In genomic region chr7:30194101-30194831, GRCm38 (mm10) we compare ENCODE assay signal across 8 mouse cellular contexts. TPM values are rescaled to one million over a fixed set of nuclear protein-coding genes. Genes with fewer than 3 reads are reported as not detected.
DNase-seq lines count a peak whose midpoint lies in the region; ATAC-seq and TF ChIP-seq lines count a peak whose summit lies in the region.

No protein-coding gene starts in this region.

- ATAC-seq in G1E (ENCODE audit: extremely low read depth, insufficient number of reproducible peaks, low FRiP score, poor library complexity, severe bottlenecking), result 0 out of 2 replicates have a peak, but pooled peaks have one; percentile 6
- peak; percentile 1; the same call in 1 of the 2 replicates for ATAC-seq in heart, embryonic 13.5 days (ENCODE audit: extremely low read depth, insufficient number of reproducible peaks, low FRiP score, low TSS enrichment)
- ATAC-seq in kidney, postnatal 0 days (replicated peaks; ENCODE audit: low FRiP score, low read depth), result no peak

- no peak for TF ChIP-seq CTCF in G1E (IDR thresholded peaks at IDR 0.05; ENCODE audit: low read depth, low read length)
- no peak for TF ChIP-seq CTCF in kidney, postnatal 0 days (IDR thresholded peaks at IDR 0.05; ENCODE audit: low read depth)

- under 1% methylated on average over 26 of the region's 26 CpGs for WGBS in heart, embryonic 13.5 days
- under 1% methylated on average over 26 of the region's 26 CpGs for WGBS in kidney, postnatal 0 days

- peak overlapping the region; percentile 93 for H3K4me2 ChIP-seq in heart, embryonic 13.5 days
- H3K4me2 ChIP-seq in kidney, postnatal 0 days (ENCODE audit: low read length), result peak overlapping the region; percentile 83

- H3K36me3 ChIP-seq in G1E (replicated peaks), result peaks cover 47% of the 10 kb centered on the region
- peaks cover 34% of the 10 kb centered on the region for H3K36me3 ChIP-seq in heart, embryonic 13.5 days
- peaks cover 18% of the 10 kb centered on the region for H3K36me3 ChIP-seq in kidney, postnatal 0 days (ENCODE audit: insufficient read depth, low read length)

- no peaks in the 10 kb centered on the region for H3K9me3 ChIP-seq in G1E (replicated peaks)
- H3K9me3 ChIP-seq in heart, embryonic 13.5 days, result no peaks in the 10 kb centered on the region
- no peaks in the 10 kb centered on the region for H3K9me3 ChIP-seq in kidney, postnatal 0 days (replicated peaks; ENCODE audit: low read length)

- H3K4me1 ChIP-seq in G1E (ENCODE audit: insufficient read depth, low read depth, low read length), result peaks cover 41% of the 10 kb centered on the region
- peaks cover 27% of the 10 kb centered on the region for H3K4me1 ChIP-seq in heart, embryonic 13.5 days
- peaks cover 20% of the 10 kb centered on the region for H3K4me1 ChIP-seq in kidney, postnatal 0 days (replicated peaks; ENCODE audit: insufficient read depth, low read length)

- no peaks in the 10 kb centered on the region for H3K27me3 ChIP-seq in G1E (ENCODE audit: insufficient read depth, low read length)
- no peaks in the 10 kb centered on the region for H3K27me3 ChIP-seq in heart, embryonic 13.5 days (replicated peaks)
- no peaks in the 10 kb centered on the region for H3K27me3 ChIP-seq in kidney, postnatal 0 days (ENCODE audit: insufficient read depth, low read length)

- H3K4me3 ChIP-seq in G1E (ENCODE audit: low read depth, low read length), result peak overlapping the region; percentile 80
- peak overlapping the region; percentile 91 for H3K4me3 ChIP-seq in heart, embryonic 13.5 days
- peak overlapping the region; percentile 70 for H3K4me3 ChIP-seq in kidney, postnatal 0 days (replicated peaks; ENCODE audit: low read depth, low read length)

- peak overlapping the region; percentile 98 for H3K9ac ChIP-seq in heart, embryonic 13.5 days
- H3K9ac ChIP-seq in kidney, postnatal 0 days (ENCODE audit: low read depth, low read length), result peak overlapping the region; percentile 81

- peak overlapping the region; percentile 93 for H3K27ac ChIP-seq in heart, embryonic 13.5 days (replicated peaks)
- peak overlapping the region; percentile 94 for H3K27ac ChIP-seq in kidney, postnatal 0 days

- DNase-seq in adrenal gland, adult 2 months, result peak; percentile 72
- no peak for DNase-seq in adrenal gland, adult 8-10 months
- DNase-seq in G1E (ENCODE audit: low spot score), result peak; percentile 69
- DNase-seq in embryo, embryonic 10.5 days (ENCODE audit: low spot score), result peak; percentile 60
- peak; percentile 34 for DNase-seq in kidney, postnatal 0 days (ENCODE audit: low spot score)
- peak; percentile 37 to 53 for DNase-seq in lung, postnatal 4 days
- DNase-seq in spleen, postnatal 10 days (ENCODE audit: low spot score in 2 of 2), result peak; percentile 50 to 65

RNA-seq across cellular contexts. Expression of gene Capns1, which starts 4.3 kb away (rescaled TPM):
- 100 to 1,000 TPM; 629 to 666 TPM for total RNA-seq in adrenal gland, adult 2 months (2021)
- 1,680 and 2,038 TPM in 2 replicates for polyA plus RNA-seq in adrenal gland, adult 2 months (2012; rRNA removed)
- total RNA-seq in adrenal gland, adult 8-10 months (2022), result 100 to 1,000 TPM; 562 to 740 (median 679) TPM
- total RNA-seq in G1E (2014; fragmentation: Nextera tagmentation) (313 and 371 TPM in 2 replicates), G1E (2017) (182 and 204 TPM in 2 replicates)
- 98.4 and 131 TPM in 2 replicates for polyA plus RNA-seq in G1E (2012)
- polyA plus RNA-seq in heart, embryonic 13.5 days (2015; fragmentation: Nextera tagmentation; extraction: Ambion mirVana), result 76.8 and 81.8 TPM in 2 replicates
- 121 and 122 TPM in 2 replicates for polyA plus RNA-seq in kidney, postnatal 0 days (2015; fragmentation: Nextera tagmentation; extraction: Ambion mirVana)

RNA-seq across cellular contexts. Expression of gene Cox7a1, which starts 10.3 kb away (rescaled TPM):
- total RNA-seq in adrenal gland, adult 2 months (2021), result 100 to 1,000 TPM; 353 to 482 TPM
- polyA plus RNA-seq in adrenal gland, adult 2 months (2012; rRNA removed), result 27.2 and 28.9 TPM in 2 replicates
- total RNA-seq in adrenal gland, adult 8-10 months (2022), result 100 to 1,000 TPM in 3 of 4 experiments, 10 to 100 TPM in 1; 65.3 to 235 (median 137) TPM
- total RNA-seq in G1E (2014; fragmentation: Nextera tagmentation) (16.0 and 19.4 TPM in 2 replicates), G1E (2017) (55.2 and 57.0 TPM in 2 replicates)
- 23.4 and 32.4 TPM in 2 replicates for polyA plus RNA-seq in G1E (2012)
- 330 and 354 TPM in 2 replicates for polyA plus RNA-seq in heart, embryonic 13.5 days (2015; fragmentation: Nextera tagmentation; extraction: Ambion mirVana)
- polyA plus RNA-seq in kidney, postnatal 0 days (2015; fragmentation: Nextera tagmentation; extraction: Ambion mirVana), result 32.9 and 43.0 TPM in 2 replicates

RNA-seq across cellular contexts. Expression of gene Zfp146, which starts 24.7 kb away (rescaled TPM):
- total RNA-seq in adrenal gland, adult 2 months (2021), result 10 to 100 TPM; 45.7 to 52.1 TPM
- polyA plus RNA-seq in adrenal gland, adult 2 months (2012; rRNA removed), result 2.2 and 2.5 TPM in 2 replicates
- 10 to 100 TPM; 46.0 to 55.4 (median 54.0) TPM for total RNA-seq in adrenal gland, adult 8-10 months (2022)
- total RNA-seq in G1E (2014; fragmentation: Nextera tagmentation), result 123 and 124 TPM in 2 replicates
- total RNA-seq in G1E (2017), result 74.8 and 77.9 TPM in 2 replicates
- polyA plus RNA-seq in G1E (2012), result 4.6 and 12.7 TPM in 2 replicates
- polyA plus RNA-seq in heart, embryonic 13.5 days (2015; fragmentation: Nextera tagmentation; extraction: Ambion mirVana), result 8.6 and 9.5 TPM in 2 replicates
- polyA plus RNA-seq in kidney, postnatal 0 days (2015; fragmentation: Nextera tagmentation; extraction: Ambion mirVana), result 10.6 and 11.4 TPM in 2 replicates

RNA-seq across cellular contexts. Expression of gene Polr2i, which starts 37.5 kb away (rescaled TPM):
- 10 to 100 TPM; 74.2 to 84.9 TPM for total RNA-seq in adrenal gland, adult 2 months (2021)
- polyA plus RNA-seq in adrenal gland, adult 2 months (2012; rRNA removed), result 77.0 and 78.9 TPM in 2 replicates
- 10 to 100 TPM; 62.8 to 93.8 (median 72.7) TPM for total RNA-seq in adrenal gland, adult 8-10 months (2022)
- 23.0 and 34.5 TPM in 2 replicates for total RNA-seq in G1E (2014; fragmentation: Nextera tagmentation)
- 58.7 and 66.6 TPM in 2 replicates for total RNA-seq in G1E (2017)
- 66.9 and 79.0 TPM in 2 replicates for polyA plus RNA-seq in G1E (2012)
- polyA plus RNA-seq in heart, embryonic 13.5 days (2015; fragmentation: Nextera tagmentation; extraction: Ambion mirVana), result 113 and 123 TPM in 2 replicates
- polyA plus RNA-seq in kidney, postnatal 0 days (2015; fragmentation: Nextera tagmentation; extraction: Ambion mirVana), result 148 and 157 TPM in 2 replicates

RNA-seq across cellular contexts. Expression of gene Tbcb, which starts 37.8 kb away (rescaled TPM):
- total RNA-seq in adrenal gland, adult 2 months (2021), result 100 to 1,000 TPM in 1 of 2 experiments, 10 to 100 TPM in 1; 74.9 to 116 TPM
- polyA plus RNA-seq in adrenal gland, adult 2 months (2012; rRNA removed), result 40.3 and 41.9 TPM in 2 replicates
- total RNA-seq in adrenal gland, adult 8-10 months (2022), result 100 to 1,000 TPM; 102 to 119 (median 108) TPM
- total RNA-seq in G1E (2014; fragmentation: Nextera tagmentation), result 18.9 and 19.7 TPM in 2 replicates
- 30.8 and 38.1 TPM in 2 replicates for total RNA-seq in G1E (2017)
- 20.7 and 38.1 TPM in 2 replicates for polyA plus RNA-seq in G1E (2012)
- 145 and 170 TPM in 2 replicates for polyA plus RNA-seq in heart, embryonic 13.5 days (2015; fragmentation: Nextera tagmentation; extraction: Ambion mirVana)
- polyA plus RNA-seq in kidney, postnatal 0 days (2015; fragmentation: Nextera tagmentation; extraction: Ambion mirVana), result 176 and 179 TPM in 2 replicates

Comparison
In these comparisons a context has a peak if more than half of its experiments do, and no peak if none do; other contexts are left out.
1. RNA of gene Capns1, which starts 4.3 kb away (polyA plus RNA-seq): 1,680 to 2,038 TPM in adrenal gland, adult 2 months; 121 to 122 TPM in kidney, postnatal 0 days, 98.4 to 131 TPM in G1E and 76.8 to 81.8 TPM in heart, embryonic 13.5 days; every median in the first group is over 10 times any median in the second.
2. Peak in every context shown above with its lines, with median percentiles within 50 percentile points of each other: H3K4me3 ChIP-seq.